Mouse (Mus musculus): ENCODE measurements around the gene Rnf220.
A peak's percentile ranks its signal among the peaks of the same experiment; 100 is the strongest.

The Rnf220 gene

GRCm38 (mm10) chr4:117496482-117497165, at the start of gene Rnf220:
Gene Rnf220 (minus strand): TSS chr4:117497052.
- DNase-seq = peak; percentile 55 to 71

DNA sequence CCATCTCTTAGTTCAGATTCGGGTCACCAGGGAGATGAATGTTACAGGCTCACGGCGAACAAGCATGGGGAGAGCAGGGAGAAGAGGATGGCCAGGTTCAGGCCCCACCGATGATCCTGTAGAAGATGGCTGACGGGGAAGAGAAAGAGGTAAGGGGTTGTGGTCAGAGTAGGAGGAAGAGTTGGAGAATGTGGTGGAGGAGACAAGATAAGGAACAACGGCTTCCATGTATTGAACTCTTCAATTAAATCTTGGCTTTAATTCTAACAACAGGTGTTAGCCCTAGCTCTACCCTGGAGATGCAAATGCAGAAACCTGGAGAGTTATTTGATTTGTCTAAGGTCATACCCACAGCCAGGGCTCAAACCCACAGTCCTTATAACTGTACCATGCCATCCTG, 49.8 kb upstream of the Rnf220 start:
- DNase-seq = no peak

DNA sequence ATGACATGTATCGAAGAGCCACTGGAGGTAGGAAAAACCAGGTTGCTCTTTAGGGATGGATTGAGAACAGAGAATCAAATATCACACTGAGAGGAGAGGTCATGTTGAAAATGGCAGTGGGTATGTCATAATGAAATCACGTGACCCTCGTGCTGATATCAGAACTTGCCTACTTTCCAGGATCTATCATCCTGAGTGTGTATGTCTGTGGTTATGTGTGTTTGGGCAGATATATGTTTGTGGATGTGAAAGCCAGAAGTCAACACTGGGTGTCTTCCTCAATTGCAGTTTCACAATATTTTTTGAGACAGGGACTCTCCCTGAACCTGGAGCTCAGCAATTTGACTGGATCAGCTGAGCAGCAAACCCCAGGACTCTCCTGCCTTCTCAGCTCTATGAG, 48.6 kb upstream of the Rnf220 start:
- DNase-seq = no peak

GRCm38 (mm10) chr4:117540571-117540970, 43.7 kb upstream of the Rnf220 start:
- DNase-seq = no peak

DNA sequence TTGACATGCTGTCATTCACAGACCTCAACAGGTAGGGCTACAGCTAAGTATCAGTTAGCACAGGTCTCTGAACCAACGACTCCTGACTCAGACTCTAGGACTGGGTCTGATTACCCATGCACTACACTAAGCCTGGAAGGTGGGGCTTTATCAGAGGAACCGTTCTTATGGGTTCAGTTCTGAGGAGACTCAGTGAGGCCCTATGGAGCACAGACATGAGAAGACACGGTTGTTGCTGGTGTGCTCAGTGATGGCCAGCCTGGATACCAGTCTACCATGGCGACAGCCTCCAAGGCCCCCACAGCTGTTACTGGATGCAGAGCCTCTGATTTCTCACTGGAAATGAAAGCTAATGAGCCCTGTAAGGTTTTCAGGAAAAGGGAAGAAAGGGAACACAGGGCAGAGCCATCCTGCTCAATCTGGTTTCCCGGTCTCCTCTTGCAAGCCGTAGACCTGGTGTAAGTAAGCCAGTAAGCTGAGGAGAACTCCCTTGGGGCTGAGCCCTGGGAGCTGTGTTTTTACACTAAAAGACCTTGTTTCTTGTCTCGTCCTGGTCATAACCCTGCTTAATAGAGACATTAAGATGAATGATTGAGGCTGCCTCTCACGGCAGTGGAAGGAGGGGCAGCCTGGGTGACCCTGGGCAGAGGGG, 42.6 kb upstream of the Rnf220 start:
- DNase-seq = no peak

DNA sequence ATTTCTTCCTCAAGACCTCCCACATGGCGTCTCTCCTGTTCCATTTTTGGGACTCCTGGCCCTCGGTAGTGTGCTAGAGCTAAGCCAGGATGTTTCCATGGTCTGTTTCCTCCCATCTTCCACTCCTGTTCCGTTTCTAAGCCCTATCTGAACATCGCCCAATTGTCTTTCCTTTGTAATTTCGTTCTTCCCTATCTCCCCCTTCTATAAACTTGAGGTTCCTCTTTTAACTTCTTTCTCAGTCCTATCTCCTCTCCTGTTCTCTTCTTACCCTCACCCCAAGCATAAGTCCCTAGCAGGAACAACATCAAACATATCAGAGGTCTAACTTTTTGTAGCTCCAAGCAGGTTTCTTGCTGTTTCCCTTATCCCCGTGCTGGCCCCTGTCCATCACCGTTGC, 40.1 kb upstream of the Rnf220 start:
- no peak for DNase-seq

DNA sequence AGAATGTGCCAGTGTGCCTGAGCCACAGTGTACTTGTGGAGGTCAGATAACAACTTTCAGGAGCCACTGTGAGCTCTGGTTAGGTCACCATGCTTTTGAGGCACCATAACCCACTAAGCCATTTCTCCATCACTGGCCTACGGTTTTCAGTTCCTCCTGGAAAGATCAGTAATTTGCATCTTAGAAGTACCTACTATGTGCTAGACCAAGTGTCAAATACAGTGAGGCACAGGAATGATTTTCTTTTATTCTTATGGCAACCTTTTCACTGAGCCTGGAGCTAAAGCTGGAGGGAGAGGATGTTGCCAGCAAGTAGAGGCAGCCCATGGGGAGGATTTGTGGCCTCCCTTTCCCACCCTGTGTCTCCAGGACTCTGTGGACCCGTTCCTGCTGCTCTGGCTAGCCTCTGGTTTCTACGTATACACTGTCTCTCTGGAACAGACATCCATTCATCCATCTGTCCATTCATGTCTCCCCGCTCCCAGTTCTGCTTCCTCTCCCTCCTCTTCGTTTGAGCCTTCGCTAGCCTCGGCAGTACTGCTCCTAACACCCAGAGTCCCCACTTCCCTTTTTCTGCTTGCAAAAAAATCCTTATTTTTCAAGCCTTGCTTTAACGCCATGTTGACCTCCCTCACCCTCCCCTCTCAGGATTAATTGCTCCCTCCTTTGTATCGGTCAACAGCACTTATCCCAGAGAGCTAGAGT, 38.8 kb upstream of the Rnf220 start:
- no peak for DNase-seq

- DNase-seq = no peak
Observed at GRCm38 (mm10) chr4:117529843-117530242, 33.0 kb upstream of the Rnf220 start.

- peak; percentile 48 to 68 for DNase-seq
Observed at GRCm38 (mm10) chr4:117527952-117528351, 31.1 kb upstream of the Rnf220 start.

DNA sequence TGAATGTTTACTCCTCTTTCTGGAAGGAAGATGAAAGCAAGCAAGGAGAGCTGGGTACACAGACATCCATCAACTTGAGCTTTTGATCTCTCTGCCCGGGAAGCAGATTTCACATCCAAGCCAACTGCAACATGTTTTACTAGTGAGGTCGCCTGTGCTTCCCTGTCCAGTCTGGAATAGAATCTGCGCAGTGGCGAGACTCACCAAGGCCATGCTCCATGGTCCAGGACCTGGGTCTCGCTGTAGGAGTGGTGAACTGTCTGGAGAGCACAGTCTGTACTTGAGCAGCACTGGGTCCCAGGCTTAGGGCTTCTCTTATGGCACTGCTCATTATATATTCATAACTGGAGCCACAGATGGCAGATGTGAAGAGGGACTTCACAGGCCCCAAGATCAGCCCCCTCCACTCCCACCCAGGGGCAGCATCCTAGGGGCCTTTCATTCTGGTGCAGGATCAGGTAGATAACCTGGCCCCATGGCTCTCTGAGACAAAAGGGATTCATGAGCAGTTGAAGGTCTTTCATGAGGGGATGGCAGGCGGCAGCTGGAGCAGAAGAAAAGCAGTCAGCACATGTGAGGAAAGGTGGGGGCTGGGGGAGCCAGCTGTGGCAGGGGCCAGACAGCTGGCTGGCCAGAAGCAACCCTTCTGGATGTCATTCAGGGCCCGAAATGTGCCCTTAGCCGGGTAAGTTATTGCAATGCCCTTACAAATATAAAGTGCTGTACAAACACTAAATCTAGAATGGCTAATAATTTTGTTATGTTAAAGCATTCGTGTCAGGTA, 30.5 kb upstream of the Rnf220 start:
- no peak for DNase-seq

DNA sequence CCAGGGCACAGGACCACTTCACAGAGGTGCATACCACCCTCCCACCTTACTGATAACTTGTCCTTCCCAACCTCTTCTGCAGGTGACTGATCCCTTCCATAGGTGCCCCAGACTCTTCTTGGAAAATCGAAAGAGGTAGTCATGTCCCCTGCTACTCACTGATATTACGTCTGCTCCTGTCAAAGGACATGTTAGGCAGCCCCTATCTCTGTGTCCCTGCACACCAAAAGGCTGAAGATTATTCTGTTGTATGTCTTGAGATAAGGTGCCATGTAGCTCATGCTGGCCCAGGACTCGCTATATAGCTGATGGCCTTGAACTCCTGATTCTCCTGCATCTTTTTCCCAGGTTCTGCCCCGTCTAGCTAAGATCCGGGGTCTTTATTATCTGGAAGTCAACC, 29.1 kb upstream of the Rnf220 start:
- no peak for DNase-seq

- no peak for DNase-seq
Observed at GRCm38 (mm10) chr4:117521350-117521749, 24.5 kb upstream of the Rnf220 start.

DNA sequence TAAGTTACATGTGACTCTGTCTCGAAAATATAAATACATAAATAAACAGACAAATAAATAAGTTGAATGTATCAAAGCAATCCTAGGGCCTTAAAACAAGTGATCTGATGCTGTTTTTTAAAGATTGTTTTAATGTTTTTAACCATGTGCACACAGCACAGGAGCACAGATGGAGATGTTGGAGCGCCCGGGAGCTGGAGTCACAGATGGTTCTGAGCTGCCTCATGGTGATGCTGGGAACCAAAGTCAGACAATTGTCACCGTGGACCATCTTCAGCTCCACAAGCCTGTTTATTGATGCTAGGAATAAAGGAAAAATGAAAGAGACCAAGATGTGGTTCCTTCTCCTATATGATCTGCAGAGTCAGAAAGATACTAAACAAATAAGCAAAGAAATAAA, 21.4 kb upstream of the Rnf220 start:
- no peak for DNase-seq

DNA sequence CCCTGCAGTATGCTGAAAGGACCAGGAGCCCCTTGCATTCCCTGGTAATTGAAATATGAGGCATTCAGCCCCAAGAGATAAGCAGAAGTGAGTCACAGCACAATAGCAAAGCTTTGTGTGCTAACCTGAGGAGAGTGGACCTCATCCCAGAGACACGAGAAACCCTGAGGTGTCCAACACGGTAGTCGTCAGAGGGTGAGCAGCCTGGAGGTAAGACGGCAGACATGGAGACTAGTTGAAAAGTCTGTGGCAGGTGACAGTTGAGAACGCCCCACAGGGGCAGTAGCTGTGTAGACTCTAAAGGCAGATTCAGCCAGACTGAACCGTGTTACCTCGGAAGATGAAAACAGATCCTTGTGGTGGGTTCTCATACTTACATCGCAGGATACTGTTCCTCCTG, 2.2 kb upstream of the Rnf220 start:
- DNase-seq = no peak

- DNase-seq = peak in 1 of 2 experiments; percentile 23
Observed at GRCm38 (mm10) chr4:117495869-117496401, 917 bp downstream of the Rnf220 start.

DNA sequence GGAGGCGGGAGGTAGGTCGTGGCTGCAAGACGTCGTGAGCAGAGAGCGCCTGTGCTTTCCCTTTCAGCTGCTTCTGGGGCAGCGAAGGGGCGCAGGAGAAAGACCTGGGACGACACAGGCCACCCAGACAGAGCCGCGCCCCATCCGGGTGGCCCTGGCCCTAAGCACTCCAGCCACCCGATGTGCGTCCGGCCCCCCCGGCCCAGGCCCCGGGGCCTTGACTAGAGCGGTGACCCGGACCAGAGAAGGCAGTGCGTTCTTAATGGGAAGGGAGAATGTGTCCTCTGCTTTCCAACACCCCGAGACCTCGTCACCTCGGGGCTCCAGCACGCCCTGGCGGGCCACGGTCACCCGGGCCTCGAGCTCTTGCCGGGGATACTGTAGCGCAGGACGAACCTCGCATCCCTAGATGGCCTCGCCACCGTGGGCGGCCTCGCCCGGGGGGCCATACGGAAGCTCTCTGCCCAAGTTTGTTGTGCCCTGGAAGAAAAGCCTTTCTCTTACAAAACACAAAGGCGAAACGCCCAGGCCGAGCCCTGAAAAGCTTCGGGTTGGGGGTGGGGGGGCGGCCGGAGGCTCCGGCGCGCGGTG, 1.8 kb downstream of the Rnf220 start:
- peak; percentile 32 to 57 for DNase-seq

DNA sequence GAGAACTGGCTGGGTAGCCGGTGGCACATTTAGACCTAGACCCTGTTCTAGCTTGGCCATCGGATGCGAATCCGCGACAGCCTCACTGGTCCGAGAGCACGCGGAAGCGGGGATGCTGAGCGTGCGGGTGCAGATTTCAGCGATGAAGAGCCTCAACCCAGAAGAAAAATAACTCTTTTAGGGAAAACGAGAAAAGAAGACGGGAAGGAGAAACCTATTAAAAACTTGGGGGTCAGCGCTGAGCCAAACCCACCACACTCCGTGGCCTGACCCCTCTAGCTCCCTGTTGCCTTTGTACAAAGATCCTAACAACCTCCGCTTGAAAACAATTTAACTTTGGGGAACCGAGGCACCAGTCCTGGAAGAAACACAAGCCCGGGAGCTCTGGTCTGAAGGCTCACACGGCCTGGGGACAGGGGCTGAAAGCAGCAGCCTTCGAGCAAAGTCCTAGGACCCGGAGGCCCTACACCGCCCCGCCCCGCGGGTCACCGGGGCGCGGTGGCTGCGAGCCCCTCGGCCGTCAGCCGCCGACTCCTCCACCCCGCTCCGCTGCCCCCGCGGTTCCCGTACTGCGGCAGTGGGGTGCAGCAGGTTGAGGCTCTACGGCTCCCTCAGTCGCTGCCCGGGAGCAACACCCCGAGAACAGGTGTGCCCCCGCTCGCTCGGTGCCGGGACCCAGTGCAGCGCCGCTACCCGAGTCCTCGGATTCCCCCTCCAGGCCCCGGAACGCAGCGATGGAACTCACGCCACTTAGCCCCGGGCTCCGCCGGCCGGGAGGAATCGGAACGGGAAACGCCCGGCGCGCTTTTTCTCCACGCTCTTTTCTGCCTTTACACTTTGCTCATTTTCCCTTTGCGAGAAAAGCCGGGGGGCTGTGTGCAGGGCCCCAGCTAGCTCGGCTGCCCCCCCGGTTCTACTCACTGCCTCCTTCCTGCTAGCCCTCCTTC, 2.7 kb downstream of the Rnf220 start:
- DNase-seq = peak; percentile 29 to 38

DNA sequence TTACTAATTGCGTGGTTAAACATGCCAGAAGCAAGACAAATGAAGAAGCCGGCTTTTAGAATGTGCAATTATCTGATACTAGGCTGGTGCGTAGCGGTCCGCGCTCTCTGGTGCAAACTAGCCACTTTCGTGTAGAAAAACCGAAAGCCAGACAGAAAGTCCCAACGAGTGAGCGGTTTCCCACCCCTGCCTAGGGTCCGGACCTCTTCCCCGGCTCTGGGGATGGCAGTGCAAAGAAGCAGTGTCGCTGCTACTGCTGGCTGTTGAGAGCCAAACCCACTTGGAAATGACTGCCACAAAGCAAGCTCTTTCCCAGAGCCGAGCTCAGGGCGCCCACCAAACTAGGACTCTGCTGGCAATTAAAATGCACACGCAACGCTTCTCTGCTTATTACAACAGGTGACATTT, 3.7 kb downstream of the Rnf220 start:
- peak; percentile 32 to 39 for DNase-seq

GRCm38 (mm10) chr4:117491840-117492239, 5.0 kb downstream of the Rnf220 start:
- no peak for DNase-seq

DNA sequence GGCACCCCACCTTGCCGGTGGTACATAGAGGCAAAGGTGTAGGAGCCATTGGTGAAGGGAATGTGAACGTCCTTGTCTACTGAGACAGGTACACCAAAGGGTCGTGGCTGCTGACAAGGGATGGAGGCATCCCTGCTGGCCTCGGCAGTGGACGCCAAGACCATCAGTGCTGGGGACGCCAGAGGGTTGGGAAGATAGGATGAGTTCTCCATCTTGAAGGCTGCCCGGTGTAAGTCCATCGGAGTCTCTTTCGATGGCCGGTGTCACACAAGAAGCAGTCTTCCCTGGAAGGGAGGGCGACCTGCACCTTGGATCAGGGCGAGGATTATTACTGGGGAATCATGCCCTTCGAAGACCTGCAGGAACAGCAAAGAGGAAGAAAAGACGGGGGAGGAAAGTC, 6.9 kb downstream of the Rnf220 start:
- no peak for DNase-seq

GRCm38 (mm10) chr4:117489566-117489965, 7.3 kb downstream of the Rnf220 start:
- no peak for DNase-seq
